13 mouse cellular contexts compared by ENCODE assay signal in genomic region chr17:56933395-56933794, GRCm38 (mm10). TPM values are rescaled to one million over a fixed set of nuclear protein-coding genes. Genes with fewer than 3 reads are reported as not detected.
DNase-seq lines count a peak whose midpoint lies in the region; ATAC-seq and TF ChIP-seq lines count a peak whose summit lies in the region.
"Had no signal": no experiment of that assay in that cellular context is flagged by ENCODE, and none has a peak within 500 bp of the region (broad histone marks: within the 10 kb centered on the region; RNA-seq: fewer than 3 reads in every experiment).

No protein-coding gene starts in this region.

- no peak for TF ChIP-seq CTCF in forebrain, postnatal 0 days (IDR thresholded peaks at IDR 0.05; ENCODE audit: low read depth)
- TF ChIP-seq CTCF in left cerebral cortex, adult 2 months (IDR thresholded peaks at IDR 0.05) = no peak

- H3K4me1 ChIP-seq in kidney, embryonic 15.5 days = peaks cover 37% of the 10 kb centered on the region
- peaks cover 32% of the 10 kb centered on the region for H3K4me1 ChIP-seq in embryonic facial prominence, embryonic 13.5 days
- H3K4me1 ChIP-seq in forebrain, postnatal 0 days (ENCODE audit: insufficient read depth) = peaks cover 18% of the 10 kb centered on the region
- peaks cover 40% of the 10 kb centered on the region for H3K4me1 ChIP-seq in midbrain, embryonic 12.5 days

- no peak overlapping the region for H3K9ac ChIP-seq in kidney, embryonic 15.5 days
- H3K9ac ChIP-seq in embryonic facial prominence, embryonic 13.5 days = peak overlapping the region; percentile 97; the same call in 1 of the 2 replicates
- peak overlapping the region; percentile 23; the same call in 1 of the 2 replicates for H3K9ac ChIP-seq in forebrain, postnatal 0 days
- peak overlapping the region; percentile 28; the same call in 1 of the 2 replicates for H3K9ac ChIP-seq in midbrain, embryonic 12.5 days (replicated peaks)

- H3K4me3 ChIP-seq in kidney, embryonic 15.5 days (replicated peaks) = no peak overlapping the region; the same call in 1 of the 2 replicates
- 0 out of 2 replicates have a peak overlapping the region, but pooled peaks have one; percentile 94 for H3K4me3 ChIP-seq in embryonic facial prominence, embryonic 13.5 days
- H3K4me3 ChIP-seq in forebrain, postnatal 0 days (ENCODE audit: low read depth, low read length) = no peak overlapping the region
- H3K4me3 ChIP-seq in midbrain, embryonic 12.5 days = peak overlapping the region; percentile 97
- H3K4me3 ChIP-seq in left cerebral cortex, adult 2 months = no peak overlapping the region
- H3K4me3 ChIP-seq: heart, adult 2 months had no signal

- H3K9me3 ChIP-seq in kidney, embryonic 15.5 days (replicated peaks) = no peaks in the 10 kb centered on the region; the same call in 1 of the 2 replicates
- no peaks in the 10 kb centered on the region for H3K9me3 ChIP-seq in embryonic facial prominence, embryonic 13.5 days
- no peaks in the 10 kb centered on the region for H3K9me3 ChIP-seq in forebrain, postnatal 0 days (ENCODE audit: low read length)
- H3K9me3 ChIP-seq in midbrain, embryonic 12.5 days = no peaks in the 10 kb centered on the region

- H3K27me3 ChIP-seq in kidney, embryonic 15.5 days = 0 out of 2 replicates have a peak, but pooled peaks cover 2% of the 10 kb centered on the region
- 0 out of 2 replicates have a peak, but pooled peaks cover 3% of the 10 kb centered on the region for H3K27me3 ChIP-seq in embryonic facial prominence, embryonic 13.5 days
- no peaks in the 10 kb centered on the region for H3K27me3 ChIP-seq in forebrain, postnatal 0 days (ENCODE audit: insufficient read depth, low read length)
- peaks cover 10% of the 10 kb centered on the region for H3K27me3 ChIP-seq in midbrain, embryonic 12.5 days

- H3K36me3 ChIP-seq in kidney, embryonic 15.5 days = no peaks in the 10 kb centered on the region
- peaks cover 12% of the 10 kb centered on the region; the same call in 1 of the 2 replicates for H3K36me3 ChIP-seq in embryonic facial prominence, embryonic 13.5 days
- H3K36me3 ChIP-seq in forebrain, postnatal 0 days (ENCODE audit: insufficient read depth) = no peaks in the 10 kb centered on the region
- no peaks in the 10 kb centered on the region for H3K36me3 ChIP-seq in midbrain, embryonic 12.5 days

- intact Hi-C loops in left cerebral cortex, adult 2 months (cut with DNase I) = no loop called here

- ATAC-seq in kidney, embryonic 15.5 days (replicated peaks; ENCODE audit: low FRiP score) = no peak
- no peak for ATAC-seq in embryonic facial prominence, embryonic 13.5 days (ENCODE audit: insufficient number of reproducible peaks, insufficient read depth, low FRiP score, low TSS enrichment, low read depth)
- no peak for ATAC-seq in forebrain, postnatal 0 days
- no peak for ATAC-seq in midbrain, embryonic 12.5 days (ENCODE audit: low FRiP score, low read depth)

- 96% methylated on average over 2 of the region's 2 CpGs for WGBS in kidney, embryonic 15.5 days
- 94% methylated on average over 2 of the region's 2 CpGs for WGBS in embryonic facial prominence, embryonic 13.5 days
- WGBS in forebrain, postnatal 0 days = 92% methylated on average over 2 of the region's 2 CpGs
- WGBS in midbrain, embryonic 12.5 days = 90% methylated on average over 2 of the region's 2 CpGs

- no peak overlapping the region for H3K27ac ChIP-seq in kidney, embryonic 15.5 days
- no peak overlapping the region for H3K27ac ChIP-seq in embryonic facial prominence, embryonic 13.5 days
- H3K27ac ChIP-seq in forebrain, postnatal 0 days (ENCODE audit: low read depth, low read length) = no peak overlapping the region
- no peak overlapping the region for H3K27ac ChIP-seq in midbrain, embryonic 12.5 days (replicated peaks)
- H3K27ac ChIP-seq in left cerebral cortex, adult 2 months = no peak overlapping the region
- H3K27ac ChIP-seq: heart, adult 2 months had no signal

- no peak for DNase-seq in kidney, adult 9 months
- DNase-seq in forebrain, postnatal 0 days = no peak
- DNase-seq in left cerebral cortex, adult 2 months (ENCODE audit: extremely low spot score in 1 of 2, low spot score in 2 of 2) = no peak
- no peak for DNase-seq in cerebellum, adult 9-11 months
- DNase-seq in ovary, postnatal 10 days (ENCODE audit: low spot score) = no peak
- DNase-seq: heart, adult 2 months; thymus, postnatal 4 days had no signal

- peak overlapping the region; percentile 74 for H3K4me2 ChIP-seq in kidney, embryonic 15.5 days
- H3K4me2 ChIP-seq in embryonic facial prominence, embryonic 13.5 days = peak overlapping the region; percentile 93
- peak overlapping the region; percentile 89 for H3K4me2 ChIP-seq in forebrain, postnatal 0 days (ENCODE audit: low read depth)
- H3K4me2 ChIP-seq in midbrain, embryonic 12.5 days (replicated peaks) = peak overlapping the region; percentile 92

RNA-seq across cellular contexts. Expression of gene Mllt1, which starts 1.8 kb away (rescaled TPM):
- polyA plus RNA-seq in kidney, embryonic 15.5 days (2015; fragmentation: Nextera tagmentation; extraction: Ambion mirVana) = 54.6 and 57.8 TPM in 2 replicates
- polyA plus RNA-seq in embryonic facial prominence, embryonic 13.5 days (2015; fragmentation: Nextera tagmentation; extraction: Ambion mirVana) = 65.4 and 71.0 TPM in 2 replicates
- total RNA-seq in forebrain, postnatal 0 days (2014; rRNA removed) = 87.6 and 109 TPM in 2 replicates
- polyA plus RNA-seq in forebrain, postnatal 0 days (2015; fragmentation: Nextera tagmentation; extraction: Ambion mirVana) = 58.5 and 65.8 TPM in 2 replicates
- 102 and 104 TPM in 2 replicates for polyA plus RNA-seq in midbrain, embryonic 12.5 days (2016; fragmentation: Nextera tagmentation; extraction: Ambion mirVana)
- total RNA-seq in left cerebral cortex, adult 2 months (2021) = 10 to 100 TPM; 80.8 to 87.6 TPM

RNA-seq across cellular contexts. Expression of gene Acer1, which starts 48.5 kb away (rescaled TPM):
- 0.15 TPM in 1 of 2 replicates, not detected in the other for polyA plus RNA-seq in kidney, embryonic 15.5 days (2015; fragmentation: Nextera tagmentation; extraction: Ambion mirVana)
- 0.17 and 0.25 TPM in 2 replicates for polyA plus RNA-seq in embryonic facial prominence, embryonic 13.5 days (2015; fragmentation: Nextera tagmentation; extraction: Ambion mirVana)
- not detected in 2 replicates for total RNA-seq in forebrain, postnatal 0 days (2014; rRNA removed)
- polyA plus RNA-seq in forebrain, postnatal 0 days (2015; fragmentation: Nextera tagmentation; extraction: Ambion mirVana) = not detected in 2 replicates
- polyA plus RNA-seq in midbrain, embryonic 12.5 days (2016; fragmentation: Nextera tagmentation; extraction: Ambion mirVana) = not detected in 2 replicates
- total RNA-seq in left cerebral cortex, adult 2 months (2021) = not detected
- total RNA-seq: heart, adult 2 months had no signal
- polyA plus RNA-seq: heart, adult 2 months; liver, embryonic 16.5 days had no signal

RNA-seq across cellular contexts. Expression of gene Clpp, which starts 56.7 kb away (rescaled TPM):
- polyA plus RNA-seq in kidney, embryonic 15.5 days (2015; fragmentation: Nextera tagmentation; extraction: Ambion mirVana) = 150 and 165 TPM in 2 replicates
- polyA plus RNA-seq in embryonic facial prominence, embryonic 13.5 days (2015; fragmentation: Nextera tagmentation; extraction: Ambion mirVana) = 149 and 160 TPM in 2 replicates
- 105 and 109 TPM in 2 replicates for total RNA-seq in forebrain, postnatal 0 days (2014; rRNA removed)
- polyA plus RNA-seq in forebrain, postnatal 0 days (2015; fragmentation: Nextera tagmentation; extraction: Ambion mirVana) = 159 and 185 TPM in 2 replicates
- polyA plus RNA-seq in midbrain, embryonic 12.5 days (2016; fragmentation: Nextera tagmentation; extraction: Ambion mirVana) = 130 and 137 TPM in 2 replicates
- total RNA-seq in left cerebral cortex, adult 2 months (2021) = 10 to 100 TPM; 62.4 to 64.7 TPM

RNA-seq across cellular contexts. Expression of gene 1700061G19Rik, which starts 58.1 kb away (rescaled TPM):
- 0.27 and 0.30 TPM in 2 replicates for polyA plus RNA-seq in kidney, embryonic 15.5 days (2015; fragmentation: Nextera tagmentation; extraction: Ambion mirVana)
- polyA plus RNA-seq in embryonic facial prominence, embryonic 13.5 days (2015; fragmentation: Nextera tagmentation; extraction: Ambion mirVana) = 0.34 and 0.42 TPM in 2 replicates
- total RNA-seq in forebrain, postnatal 0 days (2014; rRNA removed) = 0.14 TPM in 1 of 2 replicates, not detected in the other
- polyA plus RNA-seq in forebrain, postnatal 0 days (2015; fragmentation: Nextera tagmentation; extraction: Ambion mirVana) = 0.15 and 0.48 TPM in 2 replicates
- polyA plus RNA-seq in midbrain, embryonic 12.5 days (2016; fragmentation: Nextera tagmentation; extraction: Ambion mirVana) = 0.50 and 0.63 TPM in 2 replicates
- total RNA-seq in left cerebral cortex, adult 2 months (2021) = not detected
- total RNA-seq: heart, adult 2 months had no signal
- polyA plus RNA-seq: small intestine, adult 2 months had no signal

RNA-seq across cellular contexts. Expression of gene Acsbg2, which starts 59.1 kb away (rescaled TPM):
- polyA plus RNA-seq in kidney, embryonic 15.5 days (2015; fragmentation: Nextera tagmentation; extraction: Ambion mirVana) = not detected in 2 replicates
- not detected in 2 replicates for polyA plus RNA-seq in embryonic facial prominence, embryonic 13.5 days (2015; fragmentation: Nextera tagmentation; extraction: Ambion mirVana)
- not detected in 2 replicates for total RNA-seq in forebrain, postnatal 0 days (2014; rRNA removed)
- polyA plus RNA-seq in forebrain, postnatal 0 days (2015; fragmentation: Nextera tagmentation; extraction: Ambion mirVana) = not detected in 2 replicates
- polyA plus RNA-seq in midbrain, embryonic 12.5 days (2016; fragmentation: Nextera tagmentation; extraction: Ambion mirVana) = not detected in 2 replicates
- total RNA-seq in left cerebral cortex, adult 2 months (2021) = not detected
- total RNA-seq: heart, adult 2 months had no signal
- polyA plus RNA-seq: large intestine, adult 2 months; liver, embryonic 16.5 days; small intestine, adult 2 months had no signal

Comparison
In these comparisons a context has a peak if more than half of its experiments do, and no peak if none do; other contexts are left out.
1. H3K4me3 ChIP-seq: peak in embryonic facial prominence, embryonic 13.5 days (single experiment) and midbrain, embryonic 12.5 days (single experiment); none in kidney, embryonic 15.5 days (single experiment), forebrain, postnatal 0 days (single experiment) and left cerebral cortex, adult 2 months (single experiment).
2. Peak in every context shown above with its lines, with median percentiles within 50 percentile points of each other: H3K4me2 ChIP-seq.